Mouse (Mus musculus): ENCODE measurements around the gene Foxl1. TPM values are rescaled to one million over a fixed set of nuclear protein-coding genes. Genes with fewer than 3 reads are reported as not detected.
A peak's percentile ranks its signal among the peaks of the same experiment; 100 is the strongest.

Gene Foxl1
- total RNA-seq, 4 experiments from 2014 or later = 0.13 TPM; not detected in 3

- peak; percentile 52 to 59 for DNase-seq (ENCODE audit: low spot score in 2 of 2)
Observed at GRCm38 (mm10) chr8:121092627-121093026, 35.1 kb upstream of the Foxl1 start.

- DNase-seq (ENCODE audit: low spot score in 2 of 2) = no peak
Observed at GRCm38 (mm10) chr8:121093496-121093895, 34.2 kb upstream of the Foxl1 start.

- DNase-seq (ENCODE audit: low spot score in 2 of 2) = peak; percentile 30 to 37
Observed at GRCm38 (mm10) chr8:121104049-121104818, 23.5 kb upstream of the Foxl1 start.

GRCm38 (mm10) chr8:121107668-121108656, 19.8 kb upstream of the Foxl1 start, which contains the start of gene Mthfsd:
Gene Mthfsd (minus strand): TSS chr8:121108392.
- peak; percentile 98 for DNase-seq (ENCODE audit: low spot score in 2 of 2)

DNA sequence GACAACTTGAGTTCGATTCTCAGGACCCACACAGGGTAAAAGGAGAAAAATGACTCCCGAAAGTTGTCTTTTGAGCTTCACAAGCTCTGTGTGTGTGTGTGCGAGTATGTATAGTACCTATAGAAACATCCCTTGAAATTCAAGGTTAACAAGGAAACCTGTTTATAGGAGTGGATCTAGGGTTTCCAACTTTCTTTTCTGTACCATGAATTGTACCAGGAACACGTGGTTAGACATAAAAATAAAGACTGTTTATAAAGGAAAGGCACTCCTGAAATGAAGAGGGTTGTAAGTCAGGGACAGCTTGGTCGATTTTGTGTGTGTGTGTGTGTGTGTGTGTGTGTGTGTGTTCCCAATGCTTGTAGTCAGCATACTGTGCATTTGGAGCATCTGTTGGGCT, 19.1 kb upstream of the Foxl1 start:
- no peak for DNase-seq (ENCODE audit: low spot score in 2 of 2)

- DNase-seq (ENCODE audit: low spot score in 2 of 2) = no peak
Observed at GRCm38 (mm10) chr8:121111145-121111907, 16.4 kb upstream of the Foxl1 start.

GRCm38 (mm10) chr8:121113261-121113660, 14.5 kb upstream of the Foxl1 start:
- DNase-seq (ENCODE audit: low spot score in 2 of 2) = peak; percentile 89 to 94

DNA sequence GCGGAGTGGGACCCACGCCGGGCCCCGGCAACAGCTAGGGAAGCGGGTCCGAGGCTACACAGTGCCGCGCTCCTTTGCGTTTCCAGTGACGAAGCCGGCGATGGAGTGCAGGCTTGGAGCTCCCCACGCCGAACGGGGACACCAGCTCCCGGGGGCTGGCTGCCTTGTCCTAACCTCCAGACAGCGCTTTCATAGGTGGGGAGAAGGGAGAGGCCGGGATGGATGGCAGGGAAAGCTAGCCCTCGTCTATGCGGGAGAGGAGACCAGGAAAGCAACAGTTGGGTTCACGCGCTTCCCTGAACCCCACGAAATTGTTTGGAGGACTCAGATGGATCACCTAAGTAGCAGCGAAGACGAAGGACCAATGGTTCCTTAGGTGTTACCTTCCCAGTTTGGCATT, 12.6 kb upstream of the Foxl1 start:
- DNase-seq (ENCODE audit: low spot score in 2 of 2) = no peak

DNA sequence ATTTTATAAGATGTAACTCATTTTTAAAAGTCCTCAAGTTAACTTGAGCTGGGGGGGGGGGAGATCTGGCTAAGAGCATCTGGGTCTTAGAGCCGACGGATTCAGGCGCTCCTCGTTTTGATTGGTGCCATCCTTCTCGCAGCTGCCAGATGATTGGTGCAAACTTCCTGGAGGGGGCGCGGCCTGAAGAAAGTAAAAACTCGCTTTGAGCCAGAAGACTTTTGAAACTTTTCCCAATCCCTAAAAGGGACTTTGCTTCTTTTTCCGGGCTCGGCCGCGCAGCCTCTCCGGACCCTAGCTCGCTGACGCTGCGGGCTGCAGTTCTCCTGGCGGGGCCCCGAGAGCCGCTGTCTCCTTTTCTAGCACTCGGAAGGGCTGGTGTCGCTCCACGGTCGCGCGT, 11.8 kb upstream of the Foxl1 start, which contains the start of gene Foxc2:
Gene Foxc2, plus strand, starts transcription at position 224 of the 400 bp plus-strand sequence.
- peak; percentile 72 to 76 for DNase-seq (ENCODE audit: low spot score in 2 of 2)

- DNase-seq (ENCODE audit: low spot score in 2 of 2) = no peak
Observed at GRCm38 (mm10) chr8:121116591-121117185, 11.1 kb upstream of the Foxl1 start.

DNA sequence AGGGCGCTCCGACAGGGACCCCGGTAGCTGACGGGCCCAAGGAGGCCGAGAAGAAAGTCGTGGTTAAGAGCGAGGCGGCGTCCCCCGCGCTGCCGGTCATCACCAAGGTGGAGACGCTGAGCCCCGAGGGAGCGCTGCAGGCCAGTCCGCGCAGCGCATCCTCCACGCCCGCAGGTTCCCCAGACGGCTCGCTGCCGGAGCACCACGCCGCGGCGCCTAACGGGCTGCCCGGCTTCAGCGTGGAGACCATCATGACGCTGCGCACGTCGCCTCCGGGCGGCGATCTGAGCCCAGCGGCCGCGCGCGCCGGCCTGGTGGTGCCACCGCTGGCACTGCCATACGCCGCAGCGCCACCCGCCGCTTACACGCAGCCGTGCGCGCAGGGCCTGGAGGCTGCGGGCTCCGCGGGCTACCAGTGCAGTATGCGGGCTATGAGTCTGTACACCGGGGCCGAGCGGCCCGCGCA, 10.5 kb upstream of the Foxl1 start:
- DNase-seq (ENCODE audit: low spot score in 2 of 2) = no peak

DNA sequence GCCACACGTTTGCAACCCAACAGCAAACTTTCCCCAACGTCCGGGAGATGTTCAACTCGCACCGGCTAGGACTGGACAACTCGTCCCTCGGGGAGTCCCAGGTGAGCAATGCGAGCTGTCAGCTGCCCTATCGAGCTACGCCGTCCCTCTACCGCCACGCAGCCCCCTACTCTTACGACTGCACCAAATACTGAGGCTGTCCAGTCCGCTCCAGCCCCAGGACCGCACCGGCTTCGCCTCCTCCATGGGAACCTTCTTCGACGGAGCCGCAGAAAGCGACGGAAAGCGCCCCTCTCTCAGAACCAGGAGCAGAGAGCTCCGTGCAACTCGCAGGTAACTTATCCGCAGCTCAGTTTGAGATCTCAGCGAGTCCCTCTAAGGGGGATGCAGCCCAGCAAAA, 9.8 kb upstream of the Foxl1 start:
- no peak for DNase-seq (ENCODE audit: low spot score in 2 of 2)

GRCm38 (mm10) chr8:121118634-121119420, 8.9 kb upstream of the Foxl1 start:
- no peak for DNase-seq (ENCODE audit: low spot score in 2 of 2)

DNA sequence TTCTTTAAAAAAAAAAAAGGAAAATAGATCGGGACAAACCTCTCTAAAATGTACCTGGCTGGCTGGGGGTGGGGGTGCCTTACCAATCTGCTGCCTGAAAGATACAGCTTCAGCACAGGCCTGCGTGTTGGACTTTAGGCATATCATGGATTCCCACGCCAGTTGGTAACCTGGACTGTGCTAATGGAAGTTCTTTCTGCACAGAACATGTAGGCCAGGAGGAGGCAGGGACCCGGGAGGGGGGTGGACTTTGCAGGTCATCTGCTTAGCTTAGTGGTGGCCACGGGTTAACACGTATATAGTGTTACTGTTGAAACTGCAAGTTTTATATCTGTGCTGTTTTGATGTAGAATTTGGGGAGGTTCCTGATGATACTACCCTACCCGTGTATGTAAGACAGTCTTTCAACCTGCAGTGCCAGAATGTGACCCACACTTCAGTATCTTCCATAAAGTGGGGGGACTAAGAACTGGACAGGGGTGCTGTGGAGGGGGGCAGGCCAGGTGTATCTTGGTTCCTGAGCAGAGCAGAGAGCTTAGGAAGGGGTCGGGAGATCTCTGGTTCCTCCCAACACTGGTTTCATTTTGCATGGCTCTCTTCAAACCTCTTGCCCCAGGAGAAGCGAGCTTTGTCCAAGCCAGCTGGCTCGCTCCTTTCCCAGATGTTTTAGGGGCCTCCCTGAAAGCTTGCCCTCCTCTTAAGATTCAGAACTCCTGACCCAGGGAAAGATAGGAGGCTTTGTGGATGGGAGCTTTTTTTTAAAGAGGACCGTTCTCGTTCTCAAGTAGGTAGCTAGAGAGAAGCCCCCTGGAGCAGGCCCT, 7.9 kb upstream of the Foxl1 start:
- DNase-seq (ENCODE audit: low spot score in 2 of 2) = no peak

DNA sequence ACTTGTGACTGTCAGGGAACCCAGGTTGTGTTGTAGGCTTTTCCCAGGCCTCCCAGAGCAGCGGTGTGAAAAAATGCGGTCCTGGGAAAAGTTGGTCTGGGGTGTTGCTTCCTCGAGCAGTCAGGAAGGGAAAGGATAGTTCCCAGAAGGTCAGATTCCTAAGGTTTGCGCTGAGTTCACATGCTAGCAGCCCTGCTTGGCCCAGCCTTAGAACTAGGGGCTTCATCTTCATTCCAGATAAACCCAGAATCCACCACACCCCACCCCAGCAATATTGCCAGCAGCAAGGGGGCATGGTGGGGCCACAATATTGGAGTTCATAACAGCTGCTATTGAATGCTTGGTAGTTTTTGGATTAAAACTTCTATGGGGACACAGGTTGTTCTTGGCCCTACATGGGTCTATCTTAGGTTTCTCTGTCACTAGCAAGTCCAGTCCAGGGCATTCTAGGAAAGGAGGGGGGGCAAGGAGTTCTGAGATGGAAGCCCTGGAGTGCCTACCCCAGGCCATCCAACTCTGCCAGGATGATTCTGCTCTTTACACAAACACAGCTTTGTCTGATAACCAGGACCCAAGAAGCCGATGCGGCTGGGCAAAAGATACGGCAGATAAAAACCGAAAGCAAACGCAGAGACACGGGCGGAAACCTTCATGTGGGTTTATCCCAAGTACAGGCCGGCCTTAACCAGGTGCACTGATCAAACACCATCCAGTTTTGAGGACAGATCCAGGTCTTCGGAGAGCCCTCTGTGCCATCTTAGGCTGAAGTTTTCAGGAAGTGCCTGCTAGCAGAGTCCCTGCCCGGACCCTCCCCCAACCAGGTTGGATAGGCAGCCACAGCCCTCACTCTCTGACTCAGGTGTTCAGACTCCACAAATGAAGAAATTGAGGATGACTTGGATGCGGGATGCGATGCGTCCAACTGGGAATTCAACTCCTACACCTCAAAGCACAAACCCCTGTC, 7.0 kb upstream of the Foxl1 start:
- no peak for DNase-seq (ENCODE audit: low spot score in 2 of 2)

GRCm38 (mm10) chr8:121121704-121122103, 6.0 kb upstream of the Foxl1 start:
- DNase-seq (ENCODE audit: low spot score in 2 of 2) = no peak

DNA sequence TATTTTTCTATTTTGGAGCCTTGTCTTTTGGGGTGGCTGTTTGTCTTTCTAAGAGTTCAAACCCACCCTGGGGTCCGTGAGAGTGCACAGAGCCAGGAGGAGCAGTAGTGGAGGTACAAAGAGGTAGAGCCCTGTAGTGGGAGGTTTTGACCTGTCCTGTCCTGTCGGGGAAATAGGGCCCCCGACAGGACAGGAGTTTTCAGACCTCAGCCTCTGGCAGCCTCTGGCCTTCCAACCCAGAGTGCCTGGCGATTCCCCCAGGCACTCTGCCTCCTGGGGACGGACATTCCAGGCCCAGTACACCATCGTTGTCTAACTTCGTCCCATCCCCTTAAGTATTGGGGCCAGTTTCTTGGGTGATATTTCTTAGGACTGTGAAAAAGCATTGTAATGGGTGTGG, 5.4 kb upstream of the Foxl1 start:
- DNase-seq (ENCODE audit: low spot score in 2 of 2) = no peak

- DNase-seq (ENCODE audit: low spot score in 2 of 2) = no peak
Observed at GRCm38 (mm10) chr8:121123113-121123512, 4.6 kb upstream of the Foxl1 start.
